Mouse (Mus musculus): ENCODE data around the gene Nr3c2.

- no peak for TF ChIP-seq POLR2A (IDR thresholded peaks at IDR 0.05; ENCODE audit: borderline replicate concordance, low read depth, low read length)
- no peak for TF ChIP-seq CTCF (IDR thresholded peaks at IDR 0.05; ENCODE audit: low read depth, low read length)
Measured at GRCm38 (mm10) chr8:77033706-77034464, 134.6 kb downstream of the Nr3c2 start.
